Mouse (Mus musculus) testis, adult 2 months (tissue): Measurements from ENCODE around the gene Kctd17.

Experiments used
- CTCF ChIP-seq: fragments of 200-500 bp; IDR thresholded peaks from 2 replicates; pipeline ENCODE4 v1.5.1; 2012; ENCODE audit warnings: low read depth, mild to moderate bottlenecking, inconsistent platforms, low read length, moderate library complexity; ENCODE audit not compliant: control insufficient read depth, insufficient read depth, insufficient replicate concordance
- POLR2A ChIP-seq: fragments of 200-500 bp; IDR thresholded peaks from 2 replicates; pipeline ENCODE4 v1.6.1; 2012; ENCODE audit warnings: low read depth, mild to moderate bottlenecking, inconsistent platforms, low read length, moderate library complexity; ENCODE audit not compliant: control insufficient read depth

GRCm38 (mm10) chr15:78438018-78438394 is 9.6 kb downstream of the Kctd17 start:
- no peak for TF ChIP-seq POLR2A
- no peak for TF ChIP-seq CTCF
